Mouse (Mus musculus) adrenal gland, postnatal 0 days (tissue): Measurements from ENCODE around the gene Glt8d1. TPM values are rescaled to one million over a fixed set of nuclear protein-coding genes. Genes with fewer than 3 reads are reported as not detected.

Source experiments
- polyA plus RNA-seq: library from polyadenylated mRNA; unstranded; fragments of >200 nt; fragmentation: Nextera tagmentation; extraction: Ambion mirVana; gene quantifications from 2 replicates; pipeline ENCODE4 v1.2.1, GENCODE M21; 2015

Glt8d1 gene
- polyA plus RNA-seq: 83.1 and 91.9 TPM in 2 replicates

DNA sequence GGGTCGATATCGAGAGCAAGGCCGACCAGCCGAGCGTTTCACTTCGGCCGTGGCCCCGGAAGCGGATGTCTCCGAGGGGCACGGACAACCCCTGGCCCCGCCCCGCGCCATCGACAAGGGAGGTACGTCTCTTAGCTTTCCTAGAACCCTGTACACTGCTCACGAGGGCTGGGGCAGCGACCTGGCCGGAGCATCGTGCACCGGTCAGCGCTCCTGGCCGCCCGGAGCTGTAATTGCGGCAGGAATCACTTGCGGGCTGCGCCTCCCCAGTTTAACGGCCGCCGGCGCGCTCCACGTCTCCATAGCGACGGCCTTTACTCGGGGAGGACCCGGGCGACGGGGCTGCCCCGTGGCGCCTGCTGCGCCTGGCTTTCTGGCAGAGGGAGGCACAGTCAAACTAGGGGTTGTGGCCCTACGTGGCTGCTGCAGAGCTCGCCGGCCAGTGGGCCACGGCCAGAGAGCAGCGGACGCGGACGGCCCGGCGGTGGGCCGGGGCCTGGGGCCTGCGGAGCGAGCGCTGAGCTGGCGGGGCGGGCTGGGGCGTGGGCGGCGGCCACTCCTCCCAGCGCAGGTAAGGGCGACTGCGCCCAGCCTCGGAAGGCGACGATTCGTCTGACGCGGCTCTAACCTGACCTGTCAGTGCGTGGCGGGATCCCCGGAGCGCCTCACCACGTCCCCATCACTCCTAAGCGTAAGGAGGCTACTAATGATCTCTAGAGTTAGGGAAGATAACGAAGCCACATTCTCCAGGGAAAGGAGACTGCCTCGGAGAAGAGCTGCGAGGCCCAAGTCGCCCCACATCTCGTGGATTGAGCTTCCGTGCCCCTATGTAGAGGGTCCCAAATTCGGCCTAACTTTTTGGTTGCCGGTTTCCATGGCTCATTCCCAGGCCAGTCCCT lies at the start of gene Glt8d1, which contains the start of gene Spcs1:
TSS of gene Glt8d1 (plus strand) at position 94 of the 899 bp plus-strand sequence.
TSS of gene Spcs1 (minus strand) at position 366 of the 899 bp plus-strand sequence.

DNA sequence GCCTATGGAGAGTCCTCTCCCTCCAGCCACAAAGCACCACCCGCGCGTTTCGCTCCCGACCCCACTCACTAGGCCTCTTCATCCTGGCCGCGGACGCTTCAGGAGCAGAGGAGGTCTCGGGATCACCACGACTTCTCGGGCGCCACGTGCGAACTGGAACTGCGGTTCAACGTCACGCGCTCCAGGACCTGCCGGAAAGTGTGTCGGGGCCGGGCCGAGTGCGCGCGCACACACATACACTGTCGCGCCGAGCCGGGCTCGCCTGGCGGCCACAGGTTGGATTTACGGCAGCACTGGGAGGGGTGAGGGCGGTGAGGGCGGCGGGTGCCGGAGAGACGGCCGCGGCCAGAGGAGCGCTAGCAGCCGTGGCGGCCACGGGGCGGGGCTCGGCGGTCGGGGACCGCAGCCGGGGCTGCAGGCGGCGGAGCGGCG lies 17.7 kb downstream of the Glt8d1 start, which contains the start of the genes Pbrm1 and Gnl3:
TSS of gene Pbrm1 (plus strand) at position 279 of the 432 bp plus-strand sequence.
TSS of gene Gnl3 (minus strand) at position 293 of the 432 bp plus-strand sequence.

Other genes with a start within 250 kb of the Glt8d1 start
- 13.4 and 14.1 TPM in 2 replicates for gene Tmem110, start 175.8 kb upstream of the Glt8d1 start, polyA plus RNA-seq
- gene Mustn1, start 122.2 kb upstream of the Glt8d1 start, polyA plus RNA-seq: 10.4 and 11.5 TPM in 2 replicates
- 12.1 and 20.6 TPM in 2 replicates for gene Itih4, start 114.9 kb upstream of the Glt8d1 start, polyA plus RNA-seq
- 37.4 and 49.1 TPM in 2 replicates for gene Itih3, start 77.6 kb upstream of the Glt8d1 start, polyA plus RNA-seq
- 4.4 and 5.1 TPM in 2 replicates for gene Itih1, start 58.1 kb upstream of the Glt8d1 start, polyA plus RNA-seq
- 6.0 and 8.5 TPM in 2 replicates for gene Nek4, start 50.0 kb upstream of the Glt8d1 start, polyA plus RNA-seq
- 938 and 1,152 TPM in 2 replicates for gene Spcs1, start 272 bp downstream of the Glt8d1 start, polyA plus RNA-seq
- gene Pbrm1, start 17.7 kb downstream of the Glt8d1 start, polyA plus RNA-seq: 55.7 and 64.4 TPM in 2 replicates
- gene Gnl3, start 17.8 kb downstream of the Glt8d1 start, polyA plus RNA-seq: 44.1 and 67.6 TPM in 2 replicates
- 228 and 387 TPM in 2 replicates for gene Smim4, start 127.6 kb downstream of the Glt8d1 start, polyA plus RNA-seq
- 91.1 and 124 TPM in 2 replicates for gene Nt5dc2, start 129.7 kb downstream of the Glt8d1 start, polyA plus RNA-seq
- 33.5 and 39.1 TPM in 2 replicates for gene Stab1, start 167.2 kb downstream of the Glt8d1 start, polyA plus RNA-seq
- 5.5 and 6.1 TPM in 2 replicates for gene Tnnc1, start 206.9 kb downstream of the Glt8d1 start, polyA plus RNA-seq
- 151 and 183 TPM in 2 replicates for gene Nisch, start 215.5 kb downstream of the Glt8d1 start, polyA plus RNA-seq
- 1.0 and 1.5 TPM in 2 replicates for gene Sema3g, start 216.5 kb downstream of the Glt8d1 start, polyA plus RNA-seq
- 14.6 and 16.4 TPM in 2 replicates for gene Phf7, start 249.9 kb downstream of the Glt8d1 start, polyA plus RNA-seq